Mouse (Mus musculus): ENCODE measurements around the gene Napa.

Napa gene

GRCm38 (mm10) chr7:16094592-16094991, 3.7 kb upstream of the Napa start:
- in situ Hi-C loops (cut with MboI, MseI): no loop called here

GRCm38 (mm10) chr7:16099901-16100300, 1.6 kb downstream of the Napa start:
- in situ Hi-C loops (cut with MboI, MseI): no loop called here

- in situ Hi-C loops (cut with MboI, MseI): no loop called here
These were observed 2.8 kb downstream of the Napa start for GRCm38 (mm10) chr7:16101081-16101480.

DNA sequence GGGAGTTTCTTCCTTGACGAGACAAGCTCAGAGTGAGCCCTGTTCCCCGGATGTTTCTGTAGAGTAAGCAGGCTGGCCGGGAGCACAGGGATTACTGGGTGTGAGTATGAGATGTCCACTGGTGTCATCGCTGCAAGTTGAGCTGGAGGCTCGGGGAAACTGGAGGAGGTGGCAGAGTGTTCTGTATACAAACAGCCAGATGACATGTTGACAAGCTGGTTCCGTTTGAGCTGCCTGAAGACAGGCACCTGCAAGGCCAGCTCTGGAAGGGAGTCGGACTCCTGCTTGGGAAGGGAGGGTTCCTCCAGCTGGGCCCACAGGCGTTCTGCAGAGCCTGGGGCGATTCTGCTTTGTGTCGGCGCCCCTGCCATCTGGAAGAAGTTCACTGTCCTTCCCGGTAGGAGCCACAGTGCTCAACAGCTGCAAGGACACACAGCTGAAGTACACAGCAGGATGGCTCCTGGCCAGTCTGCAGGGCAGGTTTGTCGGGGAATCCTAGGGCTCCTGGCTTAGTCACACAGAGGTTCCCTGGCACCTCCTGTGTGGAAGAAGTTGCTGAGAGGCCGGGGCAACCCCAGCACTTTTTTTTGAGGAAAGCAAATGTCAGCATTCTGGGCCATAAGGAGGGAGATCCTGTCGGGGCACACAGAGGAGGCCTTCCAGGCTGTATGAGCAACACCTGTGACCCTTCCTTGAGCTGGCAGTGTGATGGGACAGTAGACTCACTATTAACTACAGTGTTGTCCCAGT, 3.6 kb downstream of the Napa start:
- in situ Hi-C loops (cut with MboI, MseI): no loop called here

- in situ Hi-C loops (cut with MboI, MseI): no loop called here
These were observed 4.5 kb downstream of the Napa start for GRCm38 (mm10) chr7:16102686-16103226.

- in situ Hi-C loops (cut with MboI, MseI): no loop called here
These were observed 5.5 kb downstream of the Napa start for GRCm38 (mm10) chr7:16103760-16104159.

- in situ Hi-C loops (cut with MboI, MseI): no loop called here
These were observed 6.5 kb downstream of the Napa start for GRCm38 (mm10) chr7:16104611-16105388.

GRCm38 (mm10) chr7:16108886-16109542, 10.8 kb downstream of the Napa start:
- in situ Hi-C loops (cut with MboI, MseI): no loop called here

DNA sequence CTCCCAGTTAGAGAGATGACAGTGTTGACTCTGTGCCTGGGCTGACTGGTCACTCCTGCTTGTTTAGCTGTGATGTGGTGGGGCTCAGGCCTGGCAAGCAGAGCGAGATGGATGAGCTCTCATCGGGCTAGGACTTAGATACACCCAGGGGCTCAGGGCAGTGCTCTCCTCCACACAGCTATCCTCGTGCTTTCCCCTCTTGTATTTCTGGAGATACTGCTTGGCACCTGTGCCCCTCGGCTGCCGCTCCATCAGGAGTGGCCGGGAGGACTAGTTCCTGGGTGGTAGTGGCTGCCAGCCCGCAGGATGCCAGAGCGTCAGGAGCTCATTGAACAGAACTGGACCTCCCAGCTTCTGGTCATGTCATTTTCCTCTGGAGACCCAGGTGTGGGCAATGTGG, 11.9 kb downstream of the Napa start:
- in situ Hi-C loops (cut with MboI, MseI): no loop called here

GRCm38 (mm10) chr7:16111284-16112090, 13.2 kb downstream of the Napa start:
- in situ Hi-C loops (cut with MboI, MseI): no loop called here

GRCm38 (mm10) chr7:16116418-16116817, 18.2 kb downstream of the Napa start:
- in situ Hi-C loops (cut with MboI, MseI): no loop called here

DNA sequence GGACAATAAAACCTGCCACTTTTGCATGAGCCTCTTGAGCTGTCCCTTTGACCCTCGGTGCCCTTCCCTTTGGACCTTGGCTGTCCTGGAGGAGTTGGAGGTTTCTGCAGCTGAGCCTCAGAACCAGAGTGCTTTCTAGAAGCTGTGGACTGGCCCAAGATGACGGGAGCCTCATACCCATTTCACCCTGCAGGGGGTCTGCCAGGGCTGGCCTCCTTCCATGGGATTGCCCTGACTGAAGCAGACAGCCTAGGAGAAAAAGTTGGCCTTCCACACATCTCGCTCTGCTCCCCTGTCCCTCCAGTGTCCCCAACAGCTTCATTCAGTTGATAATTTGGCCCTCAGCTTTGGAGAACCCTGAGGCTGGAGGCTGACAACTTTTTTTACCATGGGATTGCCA, 18.8 kb downstream of the Napa start:
- in situ Hi-C loops (cut with MboI, MseI): no loop called here

GRCm38 (mm10) chr7:16119569-16120261, 21.5 kb downstream of the Napa start, which contains the start of gene Kptn:
TSS of gene Kptn (plus strand) at chr7:16119895.
- in situ Hi-C loops (cut with MboI, MseI): no loop called here

- in situ Hi-C loops (cut with MboI, MseI): no loop called here
These were observed 22.0 kb downstream of the Napa start for GRCm38 (mm10) chr7:16120262-16120600.

DNA sequence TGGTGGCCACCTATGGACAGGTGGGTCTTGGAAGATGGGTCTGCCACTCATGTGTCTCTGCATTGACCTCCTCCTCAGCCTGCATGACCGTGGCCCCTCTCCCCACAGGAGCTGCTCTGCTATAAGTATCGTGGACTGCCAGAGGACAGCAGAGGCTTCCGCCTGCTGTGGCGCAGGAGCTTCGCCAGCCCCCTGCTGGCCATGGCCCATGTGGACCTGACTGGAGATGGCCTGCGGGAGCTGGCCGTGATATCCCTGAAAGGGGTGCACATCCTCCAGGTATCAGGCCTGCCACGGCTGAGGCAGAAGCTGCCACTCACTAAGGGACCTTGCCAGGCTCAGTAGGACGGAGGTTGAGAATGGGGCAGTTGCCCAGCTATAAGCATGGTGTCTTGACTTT, 27.6 kb downstream of the Napa start:
- in situ Hi-C loops (cut with MboI, MseI): no loop called here

- in situ Hi-C loops (cut with MboI, MseI): no loop called here
These were observed 30.1 kb downstream of the Napa start for GRCm38 (mm10) chr7:16128344-16128743.

DNA sequence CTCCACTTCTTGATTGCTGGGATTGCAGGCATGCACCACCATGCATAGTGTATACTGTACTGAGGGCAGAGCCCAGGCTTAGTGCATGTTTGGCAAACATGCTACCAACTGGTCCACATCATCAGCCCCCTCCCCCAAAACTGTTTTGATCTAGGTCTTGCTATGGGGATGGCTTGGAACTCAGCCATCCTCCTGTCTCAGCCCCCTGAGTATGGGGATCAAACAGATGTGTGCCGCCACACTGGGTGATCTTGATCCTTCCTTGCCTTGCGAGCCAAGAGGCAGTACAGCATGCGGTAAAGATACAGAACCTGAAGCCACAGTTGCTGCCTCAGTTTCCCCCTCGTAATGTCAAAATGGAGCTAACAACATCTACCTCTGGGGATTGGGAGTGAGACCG, 30.6 kb downstream of the Napa start:
- in situ Hi-C loops (cut with MboI, MseI): no loop called here

DNA sequence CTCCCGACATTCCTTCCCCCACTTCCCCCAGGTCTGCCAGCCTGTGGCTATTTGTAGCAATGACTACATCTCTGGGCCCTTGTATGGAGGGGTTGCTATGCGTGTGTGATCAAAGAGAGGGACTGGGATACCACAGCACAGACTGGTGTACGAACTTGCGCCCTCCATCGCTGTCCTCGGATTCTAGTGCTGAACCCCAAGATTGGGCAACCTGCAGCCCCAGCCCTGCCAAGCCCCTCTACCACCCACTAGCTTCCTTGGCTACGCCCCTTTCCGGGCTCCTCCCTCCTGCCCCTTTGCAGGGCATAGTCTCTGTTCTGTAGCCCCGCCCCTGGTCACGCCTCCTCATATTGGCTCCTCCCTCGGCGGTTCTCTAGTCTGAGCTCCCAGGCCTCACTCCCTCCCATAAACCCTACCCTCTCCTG, 31.2 kb downstream of the Napa start, which contains the start of gene Slc8a2:
Gene Slc8a2 (plus strand): TSS at position 406 of the 425 bp plus-strand sequence.
- in situ Hi-C loops (cut with MboI, MseI): no loop called here

DNA sequence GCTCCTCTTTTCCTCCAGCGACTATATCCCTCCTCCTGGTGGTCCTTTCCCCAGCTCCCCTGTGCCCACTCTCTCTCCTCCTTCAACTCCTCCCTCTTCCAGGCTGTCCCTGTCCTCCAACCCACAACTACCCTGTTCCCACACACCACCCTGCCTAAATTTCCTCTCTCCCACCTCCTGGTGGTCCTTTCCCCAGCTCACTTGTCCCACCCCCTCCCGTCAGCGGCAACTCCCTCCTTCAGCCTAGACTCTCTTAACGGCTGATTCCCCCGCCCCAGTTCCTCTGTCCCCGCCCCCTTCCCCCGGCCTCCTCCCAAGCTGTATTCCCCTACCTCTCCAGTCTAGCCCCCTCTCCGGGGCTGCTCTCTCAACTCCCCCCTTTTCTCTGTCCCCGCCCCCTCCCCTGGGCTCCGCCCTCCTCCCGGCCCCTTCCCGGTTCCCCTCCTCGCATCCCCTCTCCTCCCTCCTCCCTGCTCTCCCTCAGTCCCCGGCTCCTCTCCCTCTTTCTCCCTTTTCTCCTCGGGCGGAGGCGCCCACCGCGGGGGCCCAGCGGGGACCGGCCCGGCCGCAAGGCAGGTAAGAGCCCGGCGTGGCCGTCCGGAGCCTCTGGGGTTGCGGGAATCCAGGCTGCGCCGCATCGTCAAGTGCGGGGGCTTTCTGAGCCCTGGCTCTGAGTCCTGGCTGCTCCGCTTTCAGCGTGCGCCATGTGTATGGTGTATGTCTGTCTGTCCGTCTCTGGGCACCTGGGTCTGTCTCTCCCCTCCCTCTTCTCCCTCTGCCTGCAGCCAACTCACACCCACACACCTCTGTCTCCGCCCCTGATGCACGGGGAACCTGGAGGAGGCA, 31.8 kb downstream of the Napa start:
- in situ Hi-C loops (cut with MboI, MseI): no loop called here
